Mouse (Mus musculus) liver, embryonic 18 days (tissue): ENCODE results near the gene Mfsd2b. TPM values are rescaled to one million over a fixed set of nuclear protein-coding genes. Genes with fewer than 3 reads are reported as not detected.

Source experiments
- polyA plus RNA-seq: library from polyadenylated mRNA; depleted of rRNA; stranded (reverse); fragments of >200 nt; gene quantifications from 2 replicates; pipeline ENCODE4 v1.2.3, GENCODE M21; 2012; rRNA removed

Gene Mfsd2b
- 17.8 and 21.6 TPM in 2 replicates for polyA plus RNA-seq

DNA sequence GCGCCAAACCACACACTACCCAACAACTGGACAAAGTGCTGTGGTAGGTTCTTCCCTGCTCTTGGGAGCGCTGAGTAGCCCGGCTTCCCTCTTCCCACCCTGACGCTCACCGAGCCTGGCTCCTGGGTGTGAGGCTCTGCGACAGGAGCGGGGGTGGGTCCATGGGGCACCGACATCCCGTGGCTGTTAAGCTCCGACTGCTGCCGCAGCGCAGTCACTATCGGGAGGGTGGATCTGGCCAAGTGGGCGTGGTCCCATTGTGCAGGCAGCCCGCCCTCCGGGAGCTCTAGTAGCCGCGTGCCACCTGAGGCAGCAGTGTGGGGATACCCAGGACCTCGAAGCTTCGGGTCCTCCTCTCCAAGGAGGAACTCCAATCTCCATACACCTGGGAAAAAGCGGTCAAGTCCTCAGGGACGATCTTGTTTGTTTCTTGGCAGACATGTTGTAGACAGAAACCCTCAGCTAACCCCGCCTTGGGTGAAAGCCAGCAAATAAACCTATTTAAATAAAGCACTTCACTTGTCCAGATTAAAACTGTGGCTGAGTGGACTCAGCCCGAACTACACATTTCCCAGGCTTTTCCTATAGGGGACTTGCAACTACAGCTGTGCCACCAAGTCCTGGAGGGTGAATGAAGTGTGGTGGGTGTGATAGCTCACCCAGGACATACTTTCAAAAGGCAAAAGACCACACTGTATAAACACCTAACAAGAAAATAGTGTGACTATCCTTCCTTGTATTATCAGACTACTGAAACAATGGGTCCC, at the start of gene Mfsd2b:
TSS of gene Mfsd2b (minus strand) at position 199 of the 767 bp plus-strand sequence.

GRCm38 (mm10) chr12:4916994-4917804, 43.0 kb upstream of the Mfsd2b start, which contains the start of gene Atad2b:
Gene Atad2b, plus strand, starts transcription at chr12:4917353.

DNA sequence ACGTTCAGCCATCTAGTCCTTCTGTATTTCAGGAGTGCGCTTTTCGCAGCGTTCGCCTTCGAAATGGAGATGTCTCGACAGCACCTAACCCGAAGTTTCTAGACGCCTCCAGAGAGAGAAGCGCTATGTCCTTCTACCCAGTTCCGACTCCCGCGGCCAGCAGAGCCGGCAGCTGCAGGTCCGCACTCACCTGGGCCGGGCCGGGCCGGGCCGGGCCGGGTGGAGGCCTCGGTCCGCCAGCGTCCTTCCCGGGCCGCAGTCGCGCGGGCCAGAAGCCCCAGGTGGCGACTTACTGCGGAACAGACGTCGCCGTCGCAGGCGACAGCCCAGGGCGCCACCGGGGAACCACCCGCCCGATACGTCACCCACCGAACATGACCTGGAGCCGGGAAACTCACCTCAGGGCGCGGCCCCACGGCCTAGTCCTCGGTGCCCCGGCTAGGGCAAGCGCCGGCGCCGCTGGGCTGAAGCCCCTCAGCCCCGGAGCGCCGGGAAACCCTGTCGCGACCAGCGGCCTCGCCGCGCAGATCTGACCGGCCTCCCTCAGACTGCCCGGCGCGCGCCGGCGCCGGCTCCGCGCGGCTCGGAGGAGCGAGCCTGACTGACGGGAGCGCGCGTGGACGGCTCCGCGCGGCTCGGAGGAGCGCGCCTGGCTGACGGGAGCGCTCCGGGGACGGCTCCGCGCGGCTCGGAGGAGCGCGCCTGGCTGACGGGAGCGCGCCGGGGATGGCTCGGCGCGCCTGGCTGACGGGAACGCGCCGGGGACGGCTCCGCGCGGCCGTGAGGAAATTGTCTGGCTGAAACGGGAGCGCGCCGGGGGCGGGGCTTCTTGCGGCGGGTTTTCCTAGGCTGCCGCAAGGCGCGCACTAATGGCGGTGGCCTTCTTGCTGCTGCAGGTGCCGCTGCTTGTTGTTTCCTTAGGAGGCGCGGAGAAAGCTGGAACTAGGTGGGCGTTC, 33.1 kb upstream of the Mfsd2b start, which contains the start of gene Ubxn2a:
TSS of gene Ubxn2a (minus strand) at position 755 of the 956 bp plus-strand sequence.

DNA sequence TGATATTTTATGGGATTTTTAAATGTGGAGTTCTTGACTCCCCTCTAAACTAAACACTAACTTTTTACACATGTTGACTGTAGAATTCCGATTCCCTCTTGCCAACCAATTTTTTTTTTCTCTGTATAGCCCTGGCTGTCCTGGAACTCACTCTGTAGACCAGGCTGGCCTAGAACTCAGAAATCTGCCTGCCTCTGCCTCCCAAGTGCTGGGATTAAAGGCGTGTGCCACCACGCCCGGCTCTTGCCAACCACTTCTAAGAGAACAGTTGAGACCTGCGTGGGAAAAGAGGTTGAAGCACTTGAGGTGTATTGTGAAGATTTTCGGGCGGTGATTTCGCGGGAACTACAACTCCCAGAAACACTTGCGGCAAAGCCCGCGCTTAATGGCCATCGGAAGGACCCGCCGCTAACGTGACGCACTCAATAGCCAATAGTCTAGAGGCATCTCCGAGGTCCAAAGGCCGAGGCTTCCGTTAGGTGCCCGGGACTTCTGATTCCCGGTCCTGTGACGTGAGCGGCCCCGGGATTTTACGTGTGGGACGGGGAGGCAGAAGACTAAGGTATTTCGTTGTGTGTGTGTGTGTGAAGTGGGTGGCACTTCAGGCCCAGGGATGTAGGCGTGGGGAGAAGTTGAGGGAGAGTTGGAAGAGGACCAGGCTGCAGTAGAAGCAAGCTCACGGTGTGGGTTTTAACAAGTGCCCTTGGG, 31.1 kb downstream of the Mfsd2b start, which contains the start of gene Wdcp:
TSS of gene Wdcp (plus strand) at position 414 of the 708 bp plus-strand sequence.

GRCm38 (mm10) chr12:4841392-4841887, 32.7 kb downstream of the Mfsd2b start, which contains the start of gene Fkbp1b:
Gene Fkbp1b, minus strand, starts transcription at chr12:4841591.

GRCm38 (mm10) chr12:4817361-4818101, 56.6 kb downstream of the Mfsd2b start, which contains the start of gene Sf3b6:
Gene Sf3b6, plus strand, starts transcription at chr12:4817544.

Other genes starting within 250 kb of the Mfsd2b start
- 0.02 and 0.09 TPM in 2 replicates for gene Fam228a, start 135.9 kb downstream of the Mfsd2b start, polyA plus RNA-seq
- gene Pfn4, start 105.3 kb downstream of the Mfsd2b start, polyA plus RNA-seq, result 0.18 and 0.31 TPM in 2 replicates
- 0.35 and 0.67 TPM in 2 replicates for gene Fam228b, start 105.1 kb downstream of the Mfsd2b start, polyA plus RNA-seq
- gene Sf3b6, start 56.8 kb downstream of the Mfsd2b start, polyA plus RNA-seq, result 50.1 and 62.3 TPM in 2 replicates
- 9.7 and 11.3 TPM in 2 replicates for gene Fkbp1b, start 32.8 kb downstream of the Mfsd2b start, polyA plus RNA-seq
- gene Wdcp, start 31.1 kb downstream of the Mfsd2b start, polyA plus RNA-seq, result 8.1 and 8.3 TPM in 2 replicates
- gene Ubxn2a, start 33.3 kb upstream of the Mfsd2b start, polyA plus RNA-seq, result 4.4 and 5.0 TPM in 2 replicates
- gene Atad2b, start 43.0 kb upstream of the Mfsd2b start, polyA plus RNA-seq, result 4.7 and 5.2 TPM in 2 replicates